Mouse (Mus musculus) limb, embryonic 15.5 days (tissue): ENCODE measurements around the gene Fgfr2. TPM values are rescaled to one million over a fixed set of nuclear protein-coding genes. Genes with fewer than 3 reads are reported as not detected.
A peak's percentile ranks its signal among the peaks of the same experiment; 100 is the strongest.

Source experiments
- ATAC-seq: fragments of 200-750 bp; cut with Nextera tagmentation; 2 replicates; pipeline ENCODE4 v1.8.0; 2017; ENCODE audit warnings: low read depth, moderate TSS enrichment; ENCODE audit not compliant: insufficient number of reproducible peaks, low FRiP score, low TSS enrichment
- H3K27ac ChIP-seq: fragments of 300-500 bp; sonication (generic); 2 replicates; pipeline ENCODE4 v1.5.1; 2015; ENCODE audit warnings: moderate library complexity, mild to moderate bottlenecking, inconsistent platforms
- H3K27me3 ChIP-seq: fragments of 300-500 bp; sonication (generic); 2 replicates; pipeline ENCODE4 v1.6.1; 2015; ENCODE audit warnings: inconsistent platforms
- H3K36me3 ChIP-seq: fragments of 300-500 bp; sonication (generic); 2 replicates; pipeline ENCODE4 v1.6.1; 2015; ENCODE audit warnings: inconsistent platforms
- H3K4me1 ChIP-seq: fragments of 300-500 bp; sonication (generic); 2 replicates; pipeline ENCODE4 v1.6.1; 2015; ENCODE audit warnings: inconsistent platforms
- H3K4me2 ChIP-seq: fragments of 300-500 bp; sonication (generic); 2 replicates; pipeline ENCODE4 v1.6.1; 2015; ENCODE audit warnings: mild to moderate bottlenecking, inconsistent platforms
- H3K4me3 ChIP-seq: fragments of 300-500 bp; sonication (generic); 2 replicates; pipeline ENCODE4 v1.5.1; 2015; ENCODE audit warnings: mild to moderate bottlenecking, inconsistent platforms
- H3K9ac ChIP-seq: fragments of 300-500 bp; sonication (generic); 2 replicates; pipeline ENCODE4 v1.6.1; 2015; ENCODE audit warnings: inconsistent platforms
- H3K9me3 ChIP-seq: fragments of 300-500 bp; sonication (generic); 2 replicates; pipeline ENCODE4 v1.6.1; 2016; ENCODE audit warnings: inconsistent platforms
- WGBS: fragments of 180-500 bp; shearing (Covaris S2); methylation state at CpG from one replicate; pipeline ENCODE4 v1.1.7; 2015; 5-methylcytosine and 5-hydroxymethylcytosine counted together
- polyA plus RNA-seq: library from polyadenylated mRNA; unstranded; fragments of >200 nt; fragmentation: Nextera tagmentation; extraction: Ambion mirVana; gene quantifications from 2 replicates; pipeline ENCODE4 v1.2.1, GENCODE M21; 2015

Fgfr2 gene
- polyA plus RNA-seq, 1 experiment from 2014 or later: 101 TPM

GRCm38 (mm10) chr7:130966876-130967275 is 2156.3 kb downstream of the Fgfr2 start:
- H3K4me2 ChIP-seq: no peak overlapping the region
- peaks cover 4% of the 10 kb centered on the region; the same call in 1 of the 2 replicates for H3K36me3 ChIP-seq
- no peak for ATAC-seq
- H3K27ac ChIP-seq: peak overlapping the region; percentile 85
- H3K4me3 ChIP-seq: no peak overlapping the region
- 48% methylated on average over 6 of the region's 6 CpGs for WGBS
- H3K27me3 ChIP-seq: no peaks in the 10 kb centered on the region
- H3K4me1 ChIP-seq: peaks cover 67% of the 10 kb centered on the region
- H3K9ac ChIP-seq: no peak overlapping the region
- H3K9me3 ChIP-seq: no peaks in the 10 kb centered on the region

GRCm38 (mm10) chr7:130966451-130966850 is 2156.7 kb downstream of the Fgfr2 start:
- Histone ChIP-seq H3K27ac (peak overlapping the region; percentile 85), H3K4me1 (peaks cover 68% of the 10 kb centered on the region), H3K4me3 (no peak overlapping the region), H3K4me2 (no peak overlapping the region), H3K9me3 (no peaks in the 10 kb centered on the region), H3K36me3 (peaks cover under 1% of the 10 kb centered on the region; the same call in 1 of the 2 replicates), H3K27me3 (no peaks in the 10 kb centered on the region), H3K9ac (no peak overlapping the region)
- no peak for ATAC-seq
- 34% methylated on average over 5 of the region's 5 CpGs for WGBS

GRCm38 (mm10) chr7:130965909-130966365 is 2157.2 kb downstream of the Fgfr2 start:
- peak; percentile 61 for ATAC-seq
- H3K9me3 ChIP-seq: no peaks in the 10 kb centered on the region
- peak overlapping the region; percentile 85 for H3K27ac ChIP-seq
- 34% methylated on average over 4 of the region's 4 CpGs for WGBS
- H3K36me3 ChIP-seq: no peaks in the 10 kb centered on the region
- no peak overlapping the region for H3K9ac ChIP-seq
- no peak overlapping the region for H3K4me2 ChIP-seq
- peaks cover 72% of the 10 kb centered on the region for H3K4me1 ChIP-seq
- no peak overlapping the region for H3K4me3 ChIP-seq
- no peaks in the 10 kb centered on the region for H3K27me3 ChIP-seq

- no peak for ATAC-seq
- H3K4me1 ChIP-seq: peaks cover 75% of the 10 kb centered on the region
- H3K36me3 ChIP-seq: no peaks in the 10 kb centered on the region
- no peaks in the 10 kb centered on the region for H3K27me3 ChIP-seq
- H3K4me2 ChIP-seq: no peak overlapping the region
- no peaks in the 10 kb centered on the region for H3K9me3 ChIP-seq
- peak overlapping the region; percentile 85 for H3K27ac ChIP-seq
- WGBS: 89% methylated on average over 4 of the region's 4 CpGs
- no peak overlapping the region for H3K4me3 ChIP-seq
- no peak overlapping the region for H3K9ac ChIP-seq
Measured at GRCm38 (mm10) chr7:130965396-130965795, 2157.8 kb downstream of the Fgfr2 start.

- no peak overlapping the region for H3K4me3 ChIP-seq
- no peak overlapping the region for H3K4me2 ChIP-seq
- H3K27me3 ChIP-seq: no peaks in the 10 kb centered on the region
- H3K9ac ChIP-seq: no peak overlapping the region
- no peaks in the 10 kb centered on the region for H3K9me3 ChIP-seq
- no peak for ATAC-seq
- H3K27ac ChIP-seq: peak overlapping the region; percentile 85
- peaks cover 75% of the 10 kb centered on the region for H3K4me1 ChIP-seq
- whole genome bisulfite sequencing: 18% methylated on average over 5 of the region's 5 CpGs
- no peaks in the 10 kb centered on the region for H3K36me3 ChIP-seq
Measured at GRCm38 (mm10) chr7:130964686-130965085, 2158.5 kb downstream of the Fgfr2 start.

GRCm38 (mm10) chr7:130961429-130961828 is 2161.7 kb downstream of the Fgfr2 start:
- H3K4me1 ChIP-seq: peaks cover 49% of the 10 kb centered on the region
- no peaks in the 10 kb centered on the region for H3K36me3 ChIP-seq
- no peak overlapping the region for H3K4me2 ChIP-seq
- H3K27me3 ChIP-seq: no peaks in the 10 kb centered on the region
- no peak for ATAC-seq
- no peak overlapping the region for H3K4me3 ChIP-seq
- 29% methylated on average over 6 of the region's 6 CpGs for WGBS
- no peaks in the 10 kb centered on the region for H3K9me3 ChIP-seq
- peak overlapping the region; percentile 47 for H3K27ac ChIP-seq
- H3K9ac ChIP-seq: no peak overlapping the region

- Histone ChIP-seq H3K4me2 (no peak overlapping the region), H3K9ac (no peak overlapping the region), H3K27ac (peak overlapping the region; percentile 44; the same call in 1 of the 2 replicates), H3K36me3 (no peaks in the 10 kb centered on the region), H3K4me1 (peaks cover 34% of the 10 kb centered on the region), H3K9me3 (no peaks in the 10 kb centered on the region), H3K27me3 (no peaks in the 10 kb centered on the region), H3K4me3 (no peak overlapping the region)
- WGBS: 31% methylated on average over 7 of the region's 7 CpGs
- 0 out of 2 replicates have a peak, but pooled peaks have one; percentile 26 for ATAC-seq
Measured at GRCm38 (mm10) chr7:130959868-130960267, 2163.3 kb downstream of the Fgfr2 start.

- Histone ChIP-seq H3K9ac (no peak overlapping the region), H3K4me3 (no peak overlapping the region), H3K27ac (no peak overlapping the region), H3K9me3 (no peaks in the 10 kb centered on the region), H3K36me3 (no peaks in the 10 kb centered on the region), H3K27me3 (no peaks in the 10 kb centered on the region), H3K4me1 (peaks cover 31% of the 10 kb centered on the region), H3K4me2 (no peak overlapping the region)
- WGBS: 75% methylated on average over 7 of the region's 7 CpGs
- ATAC-seq: no peak
Measured at GRCm38 (mm10) chr7:130958551-130958950, 2164.6 kb downstream of the Fgfr2 start.

- WGBS: 69% methylated on average over 10 of the region's 10 CpGs
- no peak overlapping the region for H3K4me2 ChIP-seq
- peak; percentile 26; the same call in 1 of the 2 replicates for ATAC-seq
- no peak overlapping the region for H3K9ac ChIP-seq
- no peaks in the 10 kb centered on the region for H3K9me3 ChIP-seq
- peaks cover 9% of the 10 kb centered on the region; the same call in 1 of the 2 replicates for H3K36me3 ChIP-seq
- no peaks in the 10 kb centered on the region for H3K27me3 ChIP-seq
- peaks cover 15% of the 10 kb centered on the region for H3K4me1 ChIP-seq
- H3K4me3 ChIP-seq: no peak overlapping the region
- H3K27ac ChIP-seq: peak overlapping the region; percentile 63; the same call in 1 of the 2 replicates
Measured at GRCm38 (mm10) chr7:130954177-130954601, 2169.0 kb downstream of the Fgfr2 start.

- Histone ChIP-seq H3K27ac (no peak overlapping the region), H3K9ac (no peak overlapping the region), H3K27me3 (no peaks in the 10 kb centered on the region), H3K4me3 (no peak overlapping the region), H3K36me3 (peaks cover 9% of the 10 kb centered on the region; the same call in 1 of the 2 replicates), H3K9me3 (no peaks in the 10 kb centered on the region), H3K4me2 (no peak overlapping the region), H3K4me1 (peaks cover 20% of the 10 kb centered on the region)
- no peak for ATAC-seq
- WGBS: 90% methylated on average over 10 of the region's 10 CpGs
Measured at GRCm38 (mm10) chr7:130953376-130953775, 2169.8 kb downstream of the Fgfr2 start.

GRCm38 (mm10) chr7:130951004-130951403 is 2172.1 kb downstream of the Fgfr2 start:
- peaks cover 25% of the 10 kb centered on the region for H3K4me1 ChIP-seq
- H3K27ac ChIP-seq: 0 out of 2 replicates have a peak overlapping the region, but pooled peaks have one; percentile 17
- no peaks in the 10 kb centered on the region for H3K27me3 ChIP-seq
- no peaks in the 10 kb centered on the region for H3K9me3 ChIP-seq
- H3K36me3 ChIP-seq: peaks cover 9% of the 10 kb centered on the region; the same call in 1 of the 2 replicates
- 83% methylated on average over 5 of the region's 5 CpGs for WGBS
- H3K4me2 ChIP-seq: no peak overlapping the region
- no peak overlapping the region for H3K4me3 ChIP-seq
- no peak for ATAC-seq
- no peak overlapping the region for H3K9ac ChIP-seq

GRCm38 (mm10) chr7:130950482-130950881 is 2172.7 kb downstream of the Fgfr2 start:
- Histone ChIP-seq H3K27me3 (no peaks in the 10 kb centered on the region), H3K27ac (no peak overlapping the region), H3K4me2 (no peak overlapping the region), H3K4me1 (peaks cover 25% of the 10 kb centered on the region), H3K4me3 (no peak overlapping the region), H3K9ac (no peak overlapping the region), H3K9me3 (no peaks in the 10 kb centered on the region), H3K36me3 (peaks cover 9% of the 10 kb centered on the region; the same call in 1 of the 2 replicates)
- no peak for ATAC-seq
- 90% methylated on average over 7 of the region's 7 CpGs for WGBS
